Mouse (Mus musculus) heart, adult 2 months (tissue): ENCODE data around the gene Lrrfip2.

ENCODE experiments used
- CTCF ChIP-seq: fragments of 200-600 bp; IDR thresholded peaks from 2 replicates; pipeline ENCODE4 v1.8.1; 2022; ENCODE audit warnings: antibody characterized with exemption, mild to moderate bottlenecking, moderate library complexity
- EP300 ChIP-seq: fragments of 200-500 bp; IDR thresholded peaks from 2 replicates; pipeline ENCODE4 v1.6.1; 2011; ENCODE audit warnings: low read depth, low read length, control low read depth; ENCODE audit not compliant: insufficient read depth
- POLR2A ChIP-seq: fragments of 200-500 bp; IDR thresholded peaks from 2 replicates; pipeline ENCODE4 v1.6.1; 2011; ENCODE audit warnings: mild to moderate bottlenecking, low read depth, low read length, control low read depth; ENCODE audit not compliant: insufficient read depth

DNA sequence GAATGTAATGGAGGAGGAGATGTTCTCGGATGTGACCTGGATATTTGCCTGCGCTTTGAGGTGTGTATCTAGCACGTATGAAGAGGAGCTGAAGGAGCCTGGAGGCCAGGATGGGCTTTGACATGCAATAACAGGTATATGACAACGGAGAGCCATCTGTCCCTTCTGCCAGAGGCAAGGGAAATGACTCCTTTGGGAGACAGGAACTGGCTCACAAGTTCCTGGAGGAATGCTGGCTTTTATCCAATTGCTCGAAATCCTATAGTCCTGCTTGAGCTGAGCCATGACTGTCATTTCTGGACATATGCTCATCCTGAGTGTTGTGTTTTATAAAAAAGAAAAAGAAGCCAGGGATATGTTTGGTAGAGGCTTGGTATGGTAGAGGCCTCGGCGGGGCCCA is 28.5 kb upstream of the Lrrfip2 start:
- no peak for TF ChIP-seq EP300
- TF ChIP-seq CTCF, result no peak
- TF ChIP-seq POLR2A, result no peak
